Mouse (Mus musculus): ENCODE measurements around the gene Ptges3. TPM values are rescaled to one million over a fixed set of nuclear protein-coding genes. Genes with fewer than 3 reads are reported as not detected.
A peak's percentile ranks its signal among the peaks of the same experiment; 100 is the strongest.

Gene Ptges3
- polyA plus RNA-seq, 1 experiment from 2014 or later: 171 TPM

DNA sequence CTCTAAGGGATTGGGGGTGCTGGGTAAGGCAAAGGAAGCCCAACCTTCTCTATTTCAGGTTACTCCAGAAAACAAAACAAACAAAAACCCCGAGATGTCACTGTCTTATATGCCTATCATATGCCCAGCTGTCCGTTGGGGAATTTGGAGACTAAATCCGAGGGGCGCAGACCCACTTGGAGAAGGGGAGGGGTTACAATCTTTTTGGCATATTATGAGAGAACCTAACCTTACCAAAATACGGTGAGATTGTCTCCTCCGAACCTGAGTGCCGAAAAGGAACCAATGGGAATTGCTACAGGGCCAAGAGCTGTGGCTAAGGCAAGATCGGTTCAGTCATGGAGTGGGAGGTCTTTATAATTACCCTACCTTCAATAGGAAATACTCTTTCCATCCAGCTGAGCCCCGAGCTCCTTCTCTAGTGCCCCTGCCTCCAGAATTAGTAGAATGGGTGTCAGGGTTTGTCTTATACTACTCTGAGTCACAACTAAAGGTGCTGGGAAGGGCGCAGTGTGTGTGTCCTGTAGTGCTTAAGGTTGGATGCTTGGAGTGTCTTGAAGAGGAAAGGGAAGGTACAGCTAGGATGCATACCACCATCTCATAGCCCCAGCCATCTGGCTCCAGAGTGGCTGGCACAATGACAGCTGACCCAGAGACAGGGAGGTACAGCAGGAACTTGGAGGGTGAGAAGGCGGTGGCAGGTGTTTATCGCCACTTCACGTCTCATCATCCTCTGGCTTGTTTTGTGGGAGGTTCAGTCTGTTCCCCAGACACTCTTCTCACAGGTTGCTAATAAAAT, 34.9 kb downstream of the Ptges3 start:
- no peaks in the 10 kb centered on the region for H3K9me3 ChIP-seq (replicated peaks; ENCODE audit: control insufficient read depth, low read length)
- peak; percentile 30 for ATAC-seq (ENCODE audit: low read depth)
- WGBS (ENCODE audit: insufficient replicate concordance): 24% methylated on average over 13 of the region's 13 CpGs
- H3K27ac ChIP-seq (ENCODE audit: low read length): peak overlapping the region; percentile 98
- H3K4me1 ChIP-seq (ENCODE audit: control insufficient read depth, low read depth, low read length): peaks cover 63% of the 10 kb centered on the region
- H3K9ac ChIP-seq (ENCODE audit: low read depth, low read length): peak overlapping the region; percentile 93
- no peaks in the 10 kb centered on the region for H3K27me3 ChIP-seq (ENCODE audit: control insufficient read depth, insufficient read depth, low read depth, low read length)
- peak overlapping the region; percentile 85 for H3K4me3 ChIP-seq (ENCODE audit: low read depth, low read length)
- peak overlapping the region; percentile 82 for H3K4me2 ChIP-seq (ENCODE audit: low read depth, low read length)
- peaks cover 17% of the 10 kb centered on the region for H3K36me3 ChIP-seq (ENCODE audit: control insufficient read depth, insufficient read depth)

DNA sequence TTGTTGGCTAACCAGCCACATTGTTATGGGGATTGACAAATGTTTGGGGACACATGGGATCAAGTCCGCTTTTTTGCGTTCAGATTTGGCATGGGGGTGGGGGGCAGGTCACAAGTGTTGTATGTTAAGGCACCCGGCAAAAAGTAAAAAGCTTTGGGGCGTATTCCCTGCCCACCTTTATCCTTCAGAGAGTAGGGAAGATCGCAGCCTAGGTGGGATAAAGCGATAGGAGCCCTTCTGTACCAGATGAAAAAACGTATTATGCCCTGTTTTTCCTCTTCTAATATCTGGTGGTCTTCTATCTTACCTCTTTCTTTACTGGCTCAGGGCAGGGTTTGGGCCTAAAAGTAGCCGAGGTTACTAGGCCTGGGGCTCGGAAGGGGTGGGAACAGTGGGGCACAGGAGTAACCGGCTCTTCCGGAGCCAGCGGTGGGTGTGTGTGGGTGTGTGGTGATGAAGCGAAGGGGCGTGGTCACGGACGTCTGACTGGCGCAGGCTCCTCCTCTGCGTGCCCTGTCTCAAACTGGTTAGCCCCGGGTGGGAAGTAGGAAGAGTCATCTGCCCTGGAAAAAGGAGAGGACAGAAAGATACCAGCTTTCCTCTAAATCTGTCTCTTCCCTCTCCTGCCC, 35.7 kb downstream of the Ptges3 start:
- H3K9me3 ChIP-seq (replicated peaks; ENCODE audit: control insufficient read depth, low read length): no peaks in the 10 kb centered on the region

DNA sequence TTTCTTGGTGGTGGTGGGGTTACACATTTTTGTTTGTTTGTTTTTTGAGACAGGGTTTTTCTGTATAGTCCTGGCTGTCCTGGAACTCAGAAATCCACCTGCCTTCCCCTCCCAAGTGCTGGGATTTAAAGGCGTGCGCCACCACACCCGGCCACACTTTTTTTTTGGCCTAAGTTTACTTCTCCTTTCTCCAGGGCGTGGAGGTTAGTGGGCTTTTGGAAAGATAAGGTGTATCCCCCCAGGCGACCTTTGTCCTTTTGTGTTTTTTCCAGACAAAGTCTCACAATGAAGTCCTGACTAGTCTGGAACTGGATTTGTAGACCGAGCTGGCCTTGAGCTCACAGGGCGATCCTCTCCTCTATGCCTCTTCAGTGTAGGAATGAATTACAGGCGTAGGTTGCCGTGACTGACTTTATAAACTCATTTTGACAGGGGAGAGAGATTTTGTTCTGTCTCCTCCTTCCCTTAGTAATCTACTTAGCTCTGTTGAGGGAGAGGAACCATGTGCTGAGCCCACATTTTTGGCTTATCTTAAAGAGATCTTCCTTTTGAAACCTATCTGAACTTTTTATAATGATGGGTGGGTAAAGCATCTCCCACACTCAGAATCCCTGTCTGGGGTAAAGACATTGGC, 36.4 kb downstream of the Ptges3 start:
- peak overlapping the region; percentile 93 for H3K9ac ChIP-seq (ENCODE audit: low read depth, low read length)
- H3K4me1 ChIP-seq (ENCODE audit: control insufficient read depth, low read depth, low read length): peaks cover 62% of the 10 kb centered on the region
- H3K36me3 ChIP-seq (ENCODE audit: control insufficient read depth, insufficient read depth): peaks cover 3% of the 10 kb centered on the region; the same call in 1 of the 2 replicates
- ATAC-seq (ENCODE audit: low read depth): no peak
- H3K4me3 ChIP-seq (ENCODE audit: low read depth, low read length): peak overlapping the region; percentile 85
- H3K27me3 ChIP-seq (ENCODE audit: control insufficient read depth, insufficient read depth, low read depth, low read length): no peaks in the 10 kb centered on the region
- H3K4me2 ChIP-seq (ENCODE audit: low read depth, low read length): peak overlapping the region; percentile 82
- WGBS (ENCODE audit: insufficient replicate concordance): 19% methylated on average over 9 of the region's 9 CpGs
- H3K9me3 ChIP-seq (replicated peaks; ENCODE audit: control insufficient read depth, low read length): no peaks in the 10 kb centered on the region
- H3K27ac ChIP-seq (ENCODE audit: low read length): peak overlapping the region; percentile 98

More for the DNA sequence above, 35.7 kb downstream of the Ptges3 start:
- Histone ChIP-seq H3K9ac (ENCODE audit: low read depth, low read length) (peak overlapping the region; percentile 93), H3K4me2 (ENCODE audit: low read depth, low read length) (peak overlapping the region; percentile 82), H3K4me3 (ENCODE audit: low read depth, low read length) (peak overlapping the region; percentile 85), H3K4me1 (ENCODE audit: control insufficient read depth, low read depth, low read length) (peaks cover 62% of the 10 kb centered on the region), H3K36me3 (ENCODE audit: control insufficient read depth, insufficient read depth) (peaks cover 9% of the 10 kb centered on the region), H3K27ac (ENCODE audit: low read length) (peak overlapping the region; percentile 98), H3K27me3 (ENCODE audit: control insufficient read depth, insufficient read depth, low read depth, low read length) (no peaks in the 10 kb centered on the region)
- peak; percentile 72 for ATAC-seq (ENCODE audit: low read depth)
- WGBS (ENCODE audit: insufficient replicate concordance): 10% methylated on average over 19 of the region's 19 CpGs

DNA sequence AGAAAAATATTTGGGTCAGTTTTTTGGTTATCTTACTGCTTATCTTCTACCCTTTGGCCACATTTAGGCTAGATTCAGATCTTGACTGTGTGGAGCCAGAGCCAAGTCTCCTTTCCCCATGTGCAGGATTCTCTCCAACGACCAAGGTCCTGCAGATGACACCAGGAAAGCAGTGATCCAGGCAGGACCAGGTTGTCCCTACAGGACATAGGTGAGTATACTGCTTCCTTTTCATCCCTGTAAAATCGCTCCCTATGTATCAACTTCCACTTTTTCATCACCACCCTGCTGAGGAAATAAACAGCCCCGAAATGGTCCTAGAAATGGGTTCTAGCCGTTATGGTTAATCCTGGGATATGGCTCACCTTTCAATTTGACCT, 37.5 kb downstream of the Ptges3 start:
- peak overlapping the region; percentile 85 for H3K4me3 ChIP-seq (ENCODE audit: low read depth, low read length)

DNA sequence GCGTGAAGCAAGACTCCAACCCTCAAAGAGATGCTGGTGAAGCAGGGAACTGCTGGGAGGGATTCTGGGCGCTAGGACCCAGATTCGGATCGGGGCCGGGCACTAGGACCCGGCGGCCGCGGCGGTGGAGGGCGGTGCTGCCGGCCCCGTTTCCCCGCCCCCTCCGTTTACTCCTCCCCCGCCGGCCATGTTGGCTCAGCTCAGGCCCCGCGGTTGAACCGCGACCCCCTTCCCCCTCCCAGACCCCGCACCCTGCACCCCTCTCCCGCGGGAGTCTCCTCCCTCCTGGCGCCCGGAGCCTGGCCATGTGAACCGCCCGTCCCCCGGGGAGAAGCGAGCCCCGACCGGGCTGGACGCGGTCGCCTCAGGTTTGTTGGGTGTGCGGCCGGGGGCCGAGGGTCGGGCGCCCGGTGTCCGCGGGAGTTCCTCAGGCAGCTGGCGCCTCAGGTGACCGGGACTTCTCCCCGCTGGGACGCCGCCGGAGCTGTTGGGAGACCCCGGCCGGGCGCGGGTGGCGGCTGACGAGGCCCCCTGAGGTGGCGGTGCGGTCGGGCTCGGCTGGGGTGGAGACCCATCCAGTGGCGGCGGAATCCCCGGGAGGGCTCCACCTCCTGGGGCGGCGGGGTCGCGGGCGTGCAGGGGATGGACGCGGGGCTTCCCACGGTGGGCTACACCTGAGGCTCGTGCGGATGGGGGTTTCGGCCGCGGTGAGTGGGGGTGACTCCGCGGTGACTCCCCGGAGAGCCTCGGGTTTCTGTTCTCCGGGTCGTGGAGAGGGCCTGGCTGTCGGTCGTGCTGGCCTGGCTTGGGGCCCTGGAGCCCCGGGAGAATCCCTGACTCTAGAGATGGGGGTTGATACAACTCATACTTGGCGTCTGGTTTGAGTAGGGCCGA, 38.2 kb downstream of the Ptges3 start:
- Histone ChIP-seq H3K9me3 (replicated peaks; ENCODE audit: control insufficient read depth, low read length) (no peaks in the 10 kb centered on the region), H3K4me1 (ENCODE audit: control insufficient read depth, low read depth, low read length) (peaks cover 48% of the 10 kb centered on the region), H3K9ac (ENCODE audit: low read depth, low read length) (peak overlapping the region; percentile 87), H3K36me3 (ENCODE audit: control insufficient read depth, insufficient read depth) (no peaks in the 10 kb centered on the region), H3K4me2 (ENCODE audit: low read depth, low read length) (peak overlapping the region; percentile 87), H3K27ac (ENCODE audit: low read length) (peak overlapping the region; percentile 63), H3K27me3 (ENCODE audit: control insufficient read depth, insufficient read depth, low read depth, low read length) (no peaks in the 10 kb centered on the region), H3K4me3 (ENCODE audit: low read depth, low read length) (peak overlapping the region; percentile 85)
- ATAC-seq (ENCODE audit: low read depth): peak; percentile 54
- WGBS (ENCODE audit: insufficient replicate concordance): under 1% methylated on average over 77 of the region's 86 CpGs

More for the DNA sequence above, 37.5 kb downstream of the Ptges3 start:
- peak overlapping the region; percentile 63 for H3K4me2 ChIP-seq (ENCODE audit: low read depth, low read length)
- ATAC-seq (ENCODE audit: low read depth): no peak
- no peaks in the 10 kb centered on the region for H3K27me3 ChIP-seq (ENCODE audit: control insufficient read depth, insufficient read depth, low read depth, low read length)
- H3K4me1 ChIP-seq (ENCODE audit: control insufficient read depth, low read depth, low read length): peaks cover 52% of the 10 kb centered on the region
- peak overlapping the region; percentile 35; the same call in 1 of the 2 replicates for H3K9ac ChIP-seq (ENCODE audit: low read depth, low read length)
- H3K36me3 ChIP-seq (ENCODE audit: control insufficient read depth, insufficient read depth): no peaks in the 10 kb centered on the region
- no peaks in the 10 kb centered on the region for H3K9me3 ChIP-seq (replicated peaks; ENCODE audit: control insufficient read depth, low read length)
- H3K27ac ChIP-seq (ENCODE audit: low read length): peak overlapping the region; percentile 63
- WGBS (ENCODE audit: insufficient replicate concordance): 9% methylated on average over 4 of the region's 4 CpGs

DNA sequence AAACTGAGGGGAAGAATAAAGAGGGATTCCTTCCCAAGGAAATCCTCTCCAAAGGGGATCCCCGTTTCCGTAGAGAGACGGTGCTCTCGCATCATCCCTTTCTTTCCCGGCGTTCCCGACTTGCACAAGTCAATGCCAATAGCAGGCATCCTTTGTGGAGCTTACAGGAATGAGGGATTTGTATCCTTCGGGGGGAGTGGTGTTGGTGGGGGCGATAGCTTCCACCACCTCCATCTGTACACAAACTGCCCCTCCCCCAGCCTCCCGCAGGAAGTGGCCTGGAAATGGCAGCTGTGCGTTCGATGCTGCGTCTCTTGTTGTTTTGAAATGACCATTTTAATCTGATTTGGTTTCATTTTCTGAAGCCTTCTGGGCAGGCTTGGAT, 38.8 kb downstream of the Ptges3 start:
- Histone ChIP-seq H3K4me1 (ENCODE audit: control insufficient read depth, low read depth, low read length) (peaks cover 47% of the 10 kb centered on the region), H3K27ac (ENCODE audit: low read length) (peak overlapping the region; percentile 59), H3K9me3 (replicated peaks; ENCODE audit: control insufficient read depth, low read length) (no peaks in the 10 kb centered on the region), H3K9ac (ENCODE audit: low read depth, low read length) (peak overlapping the region; percentile 87), H3K4me2 (ENCODE audit: low read depth, low read length) (peak overlapping the region; percentile 87), H3K4me3 (ENCODE audit: low read depth, low read length) (peak overlapping the region; percentile 85), H3K27me3 (ENCODE audit: control insufficient read depth, insufficient read depth, low read depth, low read length) (no peaks in the 10 kb centered on the region), H3K36me3 (ENCODE audit: control insufficient read depth, insufficient read depth) (no peaks in the 10 kb centered on the region)
- under 1% methylated on average over 13 of the region's 13 CpGs for WGBS (ENCODE audit: insufficient replicate concordance)
- ATAC-seq (ENCODE audit: low read depth): no peak

DNA sequence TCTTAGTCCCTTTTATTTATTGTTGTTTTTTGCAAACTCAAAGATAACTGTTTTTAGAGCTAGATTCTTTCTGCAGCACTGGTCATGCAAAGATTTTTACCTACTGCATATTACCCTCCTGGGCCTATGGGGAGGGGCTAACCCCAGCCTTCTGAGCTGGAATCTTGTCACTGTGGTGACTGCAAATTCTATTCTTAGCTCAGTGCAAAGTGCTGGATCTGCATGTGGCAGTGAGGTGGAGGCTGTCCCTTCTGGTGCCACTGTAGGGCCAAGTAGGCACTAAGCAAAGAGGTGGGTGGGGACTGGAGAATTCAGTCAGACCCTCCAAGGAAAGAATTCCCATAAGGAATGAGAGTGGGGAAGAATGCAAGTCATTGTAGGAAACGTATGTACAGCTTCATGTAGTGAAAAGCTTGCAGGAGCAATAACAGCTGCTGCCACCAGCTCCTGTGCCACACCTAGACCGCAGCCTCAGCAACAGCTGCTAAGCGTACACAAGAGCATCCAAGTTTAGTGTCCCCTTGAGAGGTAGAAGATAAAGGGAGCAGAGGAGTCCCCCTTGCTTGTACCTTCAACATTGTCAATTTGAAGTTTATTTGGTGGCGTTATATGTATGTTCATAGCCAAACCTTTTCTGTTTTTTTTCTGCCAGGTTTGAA, 51.5 kb downstream of the Ptges3 start:
- Histone ChIP-seq H3K36me3 (ENCODE audit: control insufficient read depth, insufficient read depth) (peaks cover 42% of the 10 kb centered on the region), H3K9me3 (replicated peaks; ENCODE audit: control insufficient read depth, low read length) (no peaks in the 10 kb centered on the region), H3K4me2 (ENCODE audit: low read depth, low read length) (no peak overlapping the region), H3K27me3 (ENCODE audit: control insufficient read depth, insufficient read depth, low read depth, low read length) (no peaks in the 10 kb centered on the region), H3K4me3 (ENCODE audit: low read depth, low read length) (no peak overlapping the region), H3K9ac (ENCODE audit: low read depth, low read length) (no peak overlapping the region), H3K4me1 (ENCODE audit: control insufficient read depth, low read depth, low read length) (no peaks in the 10 kb centered on the region), H3K27ac (ENCODE audit: low read length) (no peak overlapping the region)
- ATAC-seq (ENCODE audit: low read depth): no peak
- 89% methylated on average over 4 of the region's 4 CpGs for WGBS (ENCODE audit: insufficient replicate concordance)

DNA sequence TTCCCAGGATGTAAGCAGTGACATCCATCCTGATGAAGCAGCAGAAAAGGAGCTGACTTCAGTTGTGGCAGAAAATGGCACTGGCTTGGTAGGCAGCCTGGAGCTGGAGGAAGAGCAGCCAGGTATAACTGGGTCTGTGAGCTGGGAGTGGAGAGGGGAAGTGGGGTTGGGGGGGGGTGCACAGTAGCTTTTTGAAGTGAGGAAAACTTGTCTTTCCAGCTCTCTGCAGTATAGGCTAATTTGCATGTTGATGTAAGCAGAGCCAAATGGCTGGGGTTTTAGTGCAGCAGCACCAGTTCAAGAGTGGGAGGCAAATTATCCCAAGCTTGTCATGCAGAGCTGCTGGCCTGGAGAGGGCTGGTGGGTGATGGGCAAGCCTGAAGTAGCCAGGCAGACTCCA, 52.5 kb downstream of the Ptges3 start:
- H3K4me3 ChIP-seq (ENCODE audit: low read depth, low read length): no peak overlapping the region
- no peak overlapping the region for H3K9ac ChIP-seq (ENCODE audit: low read depth, low read length)
- no peak overlapping the region for H3K27ac ChIP-seq (ENCODE audit: low read length)
- H3K36me3 ChIP-seq (ENCODE audit: control insufficient read depth, insufficient read depth): peaks cover 52% of the 10 kb centered on the region
- no peaks in the 10 kb centered on the region for H3K27me3 ChIP-seq (ENCODE audit: control insufficient read depth, insufficient read depth, low read depth, low read length)
- no peak for ATAC-seq (ENCODE audit: low read depth)
- H3K4me1 ChIP-seq (ENCODE audit: control insufficient read depth, low read depth, low read length): no peaks in the 10 kb centered on the region
- no peak overlapping the region for H3K4me2 ChIP-seq (ENCODE audit: low read depth, low read length)
- no peaks in the 10 kb centered on the region for H3K9me3 ChIP-seq (replicated peaks; ENCODE audit: control insufficient read depth, low read length)
